Mouse (Mus musculus) macrophage (primary cell): ENCODE data around the gene Wdr45b. TPM values are rescaled to one million over a fixed set of nuclear protein-coding genes. Genes with fewer than 3 reads are reported as not detected.
"Not testable (repeated sequence)": the region's sequence is repeated elsewhere in the genome, so short reads cannot be mapped to it uniquely, and the experiment has no call there.

ENCODE experiments used
- H3K27ac ChIP-seq: fragments of 350-480 bp; formaldehyde crosslinking; 2 replicates; pipeline ENCODE4 v1.9.0; 2021
- H3K36me3 ChIP-seq: fragments of 350-480 bp; formaldehyde crosslinking; 2 replicates; pipeline ENCODE4 v1.9.0; 2021; ENCODE audit errors: inconsistent target
- H3K4me3 ChIP-seq: fragments of 350-480 bp; formaldehyde crosslinking; 2 replicates; pipeline ENCODE4 v1.9.0; 2021; ENCODE audit errors: inconsistent target
- H3K79me2 ChIP-seq: fragments of 350-480 bp; formaldehyde crosslinking; 2 replicates; pipeline ENCODE4 v1.9.0; 2021; ENCODE audit errors: inconsistent target
- WGBS: methylation state at CpG from one replicate; pipeline ENCODE4 v1.1.7; 2026; ENCODE audit warnings: inconsistent platforms; ENCODE audit not compliant: missing documents; 5-methylcytosine and 5-hydroxymethylcytosine counted together
- polyA plus RNA-seq: library from polyadenylated mRNA; stranded (reverse); fragments of 250-400 nt; gene quantifications from 3 replicates; pipeline ENCODE4 v1.2.4, GENCODE M21; 2018; ENCODE audit warnings: inconsistent platforms

The Wdr45b gene
- polyA plus RNA-seq, 1 experiment from 2014 or later: 56.4 TPM

- 94% methylated on average over 2 of the region's 3 CpGs for WGBS
- not testable (repeated sequence) for H3K27ac ChIP-seq, H3K4me3 ChIP-seq
- Histone ChIP-seq H3K36me3 (peaks cover 13% of the 10 kb centered on the region; the same call in 1 of the 2 replicates), H3K79me2 (peaks cover 100% of the 10 kb centered on the region)
These were observed 5.5 kb downstream of the Wdr45b start for GRCm38 (mm10) chr11:121348727-121349126.

- Histone ChIP-seq H3K36me3 (peaks cover 13% of the 10 kb centered on the region; the same call in 1 of the 2 replicates), H3K4me3 (no peak overlapping the region), H3K27ac (no peak overlapping the region), H3K79me2 (peaks cover 99% of the 10 kb centered on the region)
- WGBS: 82% methylated on average over 2 of the region's 2 CpGs
These were observed 6.1 kb downstream of the Wdr45b start for GRCm38 (mm10) chr11:121348166-121348565.

- peaks cover 94% of the 10 kb centered on the region for H3K79me2 ChIP-seq
- peaks cover 13% of the 10 kb centered on the region; the same call in 1 of the 2 replicates for H3K36me3 ChIP-seq
- H3K27ac ChIP-seq: no peak overlapping the region
- 81% methylated on average over 2 of the region's 2 CpGs for WGBS
- H3K4me3 ChIP-seq: no peak overlapping the region
These were observed 7.2 kb downstream of the Wdr45b start for GRCm38 (mm10) chr11:121347036-121347435.

GRCm38 (mm10) chr11:121342423-121342822, 11.8 kb downstream of the Wdr45b start:
- Histone ChIP-seq H3K79me2 (peaks cover 76% of the 10 kb centered on the region), H3K36me3 (peaks cover 17% of the 10 kb centered on the region; the same call in 1 of the 2 replicates)
- H3K4me3 ChIP-seq, H3K27ac ChIP-seq: not testable (repeated sequence)
- no CpG with 5 or more reads among the region's 1 CpGs for whole genome bisulfite sequencing

- Histone ChIP-seq H3K27ac (no peak overlapping the region), H3K79me2 (peaks cover 75% of the 10 kb centered on the region), H3K4me3 (no peak overlapping the region), H3K36me3 (peaks cover 22% of the 10 kb centered on the region)
- WGBS: 7% methylated on average over 1 of the region's 1 CpGs
These were observed 14.0 kb downstream of the Wdr45b start for GRCm38 (mm10) chr11:121340287-121340686.

GRCm38 (mm10) chr11:121339647-121340046, 14.6 kb downstream of the Wdr45b start:
- Histone ChIP-seq H3K36me3 (peaks cover 28% of the 10 kb centered on the region), H3K79me2 (peaks cover 70% of the 10 kb centered on the region), H3K27ac (no peak overlapping the region), H3K4me3 (no peak overlapping the region)
- WGBS: 0% methylated on average over 1 of the region's 1 CpGs

- WGBS: 91% methylated on average over 3 of the region's 3 CpGs
- H3K79me2 ChIP-seq: peaks cover 27% of the 10 kb centered on the region; the same call in 1 of the 2 replicates
These were observed 22.6 kb downstream of the Wdr45b start for GRCm38 (mm10) chr11:121331641-121332040.

GRCm38 (mm10) chr11:121328619-121329018, 25.6 kb downstream of the Wdr45b start:
- Histone ChIP-seq H3K79me2 (peaks cover 13% of the 10 kb centered on the region; the same call in 1 of the 2 replicates), H3K27ac (no peak overlapping the region), H3K4me3 (no peak overlapping the region), H3K36me3 (peaks cover 54% of the 10 kb centered on the region)

More at GRCm38 (mm10) chr11:121331641-121332040, 22.6 kb downstream of the Wdr45b start:
- H3K27ac ChIP-seq: no peak overlapping the region
- peaks cover 79% of the 10 kb centered on the region for H3K36me3 ChIP-seq
- no peak overlapping the region for H3K4me3 ChIP-seq

- Histone ChIP-seq H3K27ac (no peak overlapping the region), H3K79me2 (peaks cover 13% of the 10 kb centered on the region; the same call in 1 of the 2 replicates), H3K36me3 (peaks cover 50% of the 10 kb centered on the region), H3K4me3 (no peak overlapping the region)
- 96% methylated on average over 9 of the region's 9 CpGs for WGBS
These were observed 26.0 kb downstream of the Wdr45b start for GRCm38 (mm10) chr11:121328206-121328605.

- H3K36me3 ChIP-seq: peaks cover 40% of the 10 kb centered on the region
- H3K4me3 ChIP-seq: no peak overlapping the region
- WGBS: 92% methylated on average over 5 of the region's 5 CpGs
- H3K79me2 ChIP-seq: peaks cover 7% of the 10 kb centered on the region; the same call in 1 of the 2 replicates
- no peak overlapping the region for H3K27ac ChIP-seq
These were observed 27.6 kb downstream of the Wdr45b start for GRCm38 (mm10) chr11:121326681-121327080.

- H3K36me3 ChIP-seq: peaks cover 35% of the 10 kb centered on the region
- 77% methylated on average over 1 of the region's 1 CpGs for WGBS
These were observed 28.2 kb downstream of the Wdr45b start for GRCm38 (mm10) chr11:121326034-121326433.

GRCm38 (mm10) chr11:121307712-121308111, 46.5 kb downstream of the Wdr45b start:
- not testable (repeated sequence) for H3K79me2 ChIP-seq, H3K27ac ChIP-seq, H3K4me3 ChIP-seq
- WGBS: 91% methylated on average over 4 of the region's 6 CpGs
- H3K36me3 ChIP-seq: peaks cover 47% of the 10 kb centered on the region; the same call in 1 of the 2 replicates

More at GRCm38 (mm10) chr11:121326034-121326433, 28.2 kb downstream of the Wdr45b start:
- H3K79me2 ChIP-seq: peaks cover 3% of the 10 kb centered on the region; the same call in 1 of the 2 replicates
- H3K27ac ChIP-seq: no peak overlapping the region
- H3K4me3 ChIP-seq: no peak overlapping the region

- WGBS: 94% methylated on average over 8 of the region's 8 CpGs
- no peak overlapping the region for H3K4me3 ChIP-seq
- H3K36me3 ChIP-seq: peaks cover 51% of the 10 kb centered on the region
- no peak overlapping the region for H3K27ac ChIP-seq
- H3K79me2 ChIP-seq: no peaks in the 10 kb centered on the region
These were observed 47.6 kb downstream of the Wdr45b start for GRCm38 (mm10) chr11:121306608-121307007.

- no peaks in the 10 kb centered on the region for H3K79me2 ChIP-seq
- peaks cover 58% of the 10 kb centered on the region for H3K36me3 ChIP-seq
- H3K4me3 ChIP-seq: no peak overlapping the region
- 96% methylated on average over 5 of the region's 6 CpGs for WGBS
- H3K27ac ChIP-seq: no peak overlapping the region
These were observed 48.9 kb downstream of the Wdr45b start for GRCm38 (mm10) chr11:121305371-121305770.

- peaks cover 51% of the 10 kb centered on the region for H3K36me3 ChIP-seq
- 97% methylated on average over 7 of the region's 9 CpGs for WGBS
- no peak overlapping the region for H3K4me3 ChIP-seq
- no peak overlapping the region for H3K27ac ChIP-seq
- no peaks in the 10 kb centered on the region for H3K79me2 ChIP-seq
These were observed 54.0 kb downstream of the Wdr45b start for GRCm38 (mm10) chr11:121300265-121300664.

- peaks cover 53% of the 10 kb centered on the region for H3K36me3 ChIP-seq
- WGBS: 96% methylated on average over 8 of the region's 8 CpGs
- no peaks in the 10 kb centered on the region for H3K79me2 ChIP-seq
- H3K27ac ChIP-seq: no peak overlapping the region
- H3K4me3 ChIP-seq: no peak overlapping the region
These were observed 55.8 kb downstream of the Wdr45b start for GRCm38 (mm10) chr11:121298493-121298892.
